Mouse (Mus musculus) c-Kit-positive CD71-positive TER-119-negative erythroid progenitor cells, embryonic 14.5 days (primary cell): Measurements from ENCODE around the gene Ccnq.
"Not testable (repeated sequence)": the region's sequence is repeated elsewhere in the genome, so short reads cannot be mapped to it uniquely, and the experiment has no call there.

Experiments
- DNase-seq: peaks from one replicate; pipeline ENCODE4 v3.0.0-alpha.2; 2013; ENCODE audit warnings: low read depth

Gene Ccnq

DNA sequence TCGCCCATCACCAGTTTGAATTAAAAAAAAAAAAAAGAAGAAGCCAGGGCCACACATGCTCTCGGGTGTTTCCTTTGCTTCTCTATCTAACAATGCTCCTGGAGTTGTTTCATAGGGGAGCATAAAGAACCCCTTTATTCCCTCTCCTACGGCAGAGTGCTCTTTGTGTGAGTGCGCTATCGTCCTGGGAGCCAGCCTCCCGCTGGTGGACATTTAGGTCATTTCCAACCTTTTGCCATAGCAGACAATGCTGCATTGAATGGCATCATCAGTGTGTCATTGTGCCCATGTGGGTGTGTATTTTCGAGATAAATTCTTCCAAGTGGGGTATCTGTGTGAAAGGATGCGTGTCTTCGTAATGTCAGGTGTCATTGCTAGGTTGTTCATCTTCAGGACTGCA lies 9.6 kb upstream of the Ccnq start:
- DNase-seq, result no peak

DNA sequence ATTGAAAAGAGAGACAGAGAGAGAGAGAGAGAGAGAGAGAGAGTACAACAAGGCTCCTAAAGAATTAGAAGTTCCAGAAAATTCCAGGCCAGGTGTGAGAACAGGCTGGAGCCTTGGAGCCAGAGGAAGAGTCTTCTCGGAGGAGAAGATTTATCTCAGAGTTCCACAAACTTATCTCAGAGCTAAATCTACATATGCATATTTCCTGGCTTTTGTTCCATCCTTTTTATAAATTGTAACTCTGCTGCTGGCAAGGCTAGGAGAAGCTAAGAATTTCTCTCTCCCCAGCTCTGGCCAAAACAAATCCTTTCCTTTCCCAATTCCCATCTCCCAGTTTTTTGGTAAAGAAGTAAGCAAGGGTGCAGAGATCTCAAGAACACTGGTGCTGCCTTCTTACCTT lies 3.8 kb upstream of the Ccnq start:
- DNase-seq, result no peak

DNA sequence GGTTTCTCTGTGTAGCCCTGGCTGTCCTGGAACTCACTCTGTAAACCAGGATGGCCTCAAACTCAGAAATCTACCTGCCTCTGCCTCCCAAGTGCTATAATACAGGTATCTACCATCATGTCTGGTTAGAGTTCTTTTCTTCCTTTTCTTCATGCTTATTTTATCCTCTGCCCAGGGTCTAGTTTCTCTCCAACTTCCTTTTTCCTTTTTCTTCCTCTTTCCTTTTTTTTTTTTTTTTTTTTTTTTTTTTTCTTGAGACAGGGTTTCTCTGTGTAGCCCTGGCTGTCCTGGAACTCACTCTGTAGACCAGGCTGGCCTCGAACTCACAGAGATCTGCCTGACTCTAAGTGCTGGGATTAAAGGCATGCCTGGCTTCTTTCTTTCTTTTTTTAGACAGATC lies 2.6 kb upstream of the Ccnq start:
- DNase-seq, result not testable (repeated sequence)

DNA sequence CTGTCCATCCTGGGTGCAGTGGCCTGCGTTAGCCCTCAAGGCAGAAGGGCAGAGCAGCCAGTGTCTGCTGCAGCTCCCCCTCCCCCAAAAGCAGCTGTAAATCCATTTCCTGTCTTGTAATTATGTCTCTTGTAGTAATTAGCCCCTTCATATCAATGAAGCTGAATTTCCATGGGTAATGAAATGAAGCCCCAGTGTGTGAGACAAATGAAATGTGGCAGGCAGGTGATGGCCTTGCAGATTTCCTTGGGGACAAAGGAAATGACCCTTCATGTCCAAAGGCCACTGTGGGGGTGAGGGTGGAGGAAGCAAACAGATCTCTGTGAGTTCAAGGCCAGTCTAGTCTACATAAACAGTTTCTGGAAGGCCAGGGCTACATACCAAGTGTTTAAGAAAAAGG lies 1.7 kb upstream of the Ccnq start:
- no peak for DNase-seq

DNA sequence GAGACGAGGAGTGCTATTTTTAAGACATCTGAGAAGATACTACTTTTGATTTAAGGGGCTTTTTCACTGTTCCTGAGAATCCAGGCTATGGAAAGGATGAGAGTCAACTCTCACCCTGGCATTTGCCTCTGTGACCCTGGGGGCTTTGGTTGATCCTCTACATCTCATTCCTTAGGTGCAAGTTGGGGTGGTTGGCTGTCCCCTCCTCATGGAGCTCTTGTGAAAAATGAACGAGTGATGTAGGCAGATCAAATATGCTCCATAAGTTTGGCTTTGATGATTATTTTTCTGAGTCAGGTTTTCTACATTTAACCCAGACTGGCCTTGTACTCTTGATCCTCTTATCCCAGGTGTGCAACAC lies 294 bp upstream of the Ccnq start:
- no peak for DNase-seq

DNA sequence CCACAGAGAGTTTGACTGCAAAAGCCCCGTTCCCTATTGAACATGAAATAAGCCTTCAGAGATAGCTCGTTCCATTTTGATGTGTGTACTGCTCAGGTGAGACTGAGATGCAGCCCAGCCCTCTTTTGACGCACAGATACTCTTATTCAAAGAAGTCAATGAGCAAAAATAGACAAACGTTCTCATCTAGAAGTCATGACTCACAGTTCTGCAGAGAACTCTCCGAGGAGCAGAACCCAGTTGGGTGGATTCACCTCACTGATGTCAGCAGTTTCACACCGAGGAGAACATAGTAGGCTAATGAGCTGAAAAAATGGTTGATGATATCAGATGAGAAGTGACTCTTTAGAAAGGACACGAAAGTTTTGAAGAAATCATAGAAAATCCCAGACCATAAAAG lies 5.3 kb downstream of the Ccnq start:
- DNase-seq, result no peak

DNA sequence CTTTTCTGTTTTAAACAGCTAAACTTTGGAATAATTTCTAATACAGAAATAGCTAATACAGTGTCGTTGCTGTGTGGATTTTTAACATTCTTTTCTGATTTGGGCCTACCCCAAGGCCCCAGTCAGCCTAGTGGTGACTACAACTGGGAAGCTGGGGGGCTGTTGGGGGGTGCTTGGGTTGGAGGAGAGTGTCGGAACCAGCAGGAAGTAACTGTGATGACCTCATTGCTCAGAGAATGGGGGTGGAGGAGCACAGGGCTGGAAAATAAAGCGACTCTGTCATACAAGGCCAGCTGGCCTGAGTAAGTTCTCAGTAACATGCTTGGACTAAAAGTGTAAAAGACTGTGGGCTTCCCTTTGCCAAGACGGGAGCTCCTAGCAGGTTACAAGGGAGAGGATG lies 6.1 kb downstream of the Ccnq start:
- DNase-seq, result no peak

DNA sequence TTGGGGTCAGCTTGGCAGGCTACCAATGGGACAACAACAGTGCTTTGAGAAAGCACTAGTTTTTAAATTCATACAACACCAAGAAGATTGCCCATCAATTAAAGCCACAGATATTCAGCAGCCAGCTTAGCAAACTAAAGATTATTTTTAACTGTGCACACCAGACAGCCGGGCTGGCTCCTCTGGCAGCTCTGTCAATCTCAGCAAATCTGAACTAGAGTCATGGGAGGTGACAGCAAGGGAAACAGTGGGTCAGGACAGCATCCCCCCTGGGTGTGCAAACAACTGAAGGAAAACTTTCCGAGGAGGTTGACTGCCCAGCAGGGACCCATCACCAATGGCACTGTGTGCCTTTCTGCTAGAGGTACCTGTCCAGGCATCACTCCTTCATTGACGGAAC lies 9.1 kb downstream of the Ccnq start:
- no peak for DNase-seq

DNA sequence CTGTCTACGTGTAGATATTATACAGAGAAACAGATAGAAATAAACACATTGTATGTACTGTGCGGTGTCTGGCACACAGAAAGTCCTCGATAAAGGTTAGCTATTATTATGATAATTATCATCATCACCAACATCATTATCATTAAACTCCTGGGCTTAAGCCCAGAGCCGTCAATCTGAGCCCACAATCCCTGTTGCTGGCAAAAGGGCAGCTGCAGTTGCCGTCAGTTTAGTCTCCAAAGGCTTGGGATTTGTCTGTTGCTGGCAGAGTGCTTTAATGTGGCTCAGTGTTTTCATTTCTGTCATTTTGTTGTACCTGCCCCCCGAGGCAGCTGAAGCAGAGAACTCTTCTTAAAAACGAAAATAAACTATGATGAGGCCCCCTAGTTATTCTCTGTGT lies 9.6 kb downstream of the Ccnq start:
- no peak for DNase-seq

DNA sequence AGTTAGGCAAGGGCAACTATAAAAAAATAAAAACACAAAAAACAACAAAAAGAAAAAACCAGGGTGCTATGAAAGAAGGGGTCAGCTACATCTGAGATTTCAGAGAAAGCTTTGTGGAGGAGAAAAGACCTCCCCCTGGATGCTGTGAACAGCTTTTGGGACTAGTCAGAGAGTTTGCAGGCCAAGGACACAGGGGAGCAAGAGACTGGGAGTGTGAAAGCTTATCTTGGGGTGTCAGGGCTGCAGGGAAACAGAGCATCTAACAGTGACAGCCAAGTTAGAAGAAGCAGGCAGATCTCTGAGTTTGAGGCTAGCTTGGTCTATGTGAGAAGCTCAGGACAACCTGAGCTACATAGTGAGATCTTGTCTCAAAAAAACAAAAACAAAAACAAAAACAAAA lies 12.2 kb downstream of the Ccnq start:
- DNase-seq, result no peak

DNA sequence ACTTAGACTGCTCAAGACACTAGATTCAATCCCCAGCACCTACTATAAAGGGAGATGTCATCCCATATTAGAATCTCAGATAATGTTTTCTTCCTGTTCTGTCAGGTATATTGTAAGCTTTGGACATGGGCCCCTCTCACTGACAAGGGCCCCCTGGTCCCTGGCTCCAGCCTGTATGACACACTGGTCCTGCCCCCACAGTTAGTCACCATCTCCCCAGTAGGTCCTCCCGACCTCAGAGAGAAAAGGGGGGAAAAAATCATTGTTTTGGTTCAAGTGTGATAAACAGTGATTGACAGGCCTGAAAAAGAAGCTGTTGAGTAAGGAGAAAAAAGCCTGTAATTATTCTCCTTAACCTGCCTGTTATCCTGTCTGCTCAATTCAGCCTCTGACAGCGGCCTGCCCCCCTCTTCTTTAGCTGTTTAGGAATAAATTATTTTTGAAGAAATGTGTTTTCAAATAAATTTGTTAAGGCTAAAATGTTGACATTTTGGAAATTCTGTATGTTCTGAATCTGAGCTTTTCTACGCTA lies 14.6 kb downstream of the Ccnq start:
- no peak for DNase-seq

DNA sequence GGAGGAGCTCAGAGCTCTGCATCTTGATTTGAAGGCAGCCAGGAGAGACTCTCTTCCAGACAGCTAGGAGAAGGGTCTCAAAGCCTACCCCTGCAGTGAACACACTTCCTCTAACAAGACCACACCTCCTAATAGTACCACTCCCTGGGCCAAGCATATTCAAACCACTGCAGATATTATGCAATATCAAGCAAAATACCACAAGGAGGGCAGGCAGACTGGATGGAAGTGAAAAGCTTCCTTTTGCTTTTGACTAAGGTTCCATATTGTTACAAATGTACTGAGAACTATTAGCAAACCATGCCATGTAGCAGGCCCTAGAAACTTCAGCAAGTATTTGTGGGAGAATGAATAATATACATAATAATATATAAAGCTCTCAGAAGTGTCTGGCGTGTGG lies 16.4 kb downstream of the Ccnq start:
- no peak for DNase-seq

DNA sequence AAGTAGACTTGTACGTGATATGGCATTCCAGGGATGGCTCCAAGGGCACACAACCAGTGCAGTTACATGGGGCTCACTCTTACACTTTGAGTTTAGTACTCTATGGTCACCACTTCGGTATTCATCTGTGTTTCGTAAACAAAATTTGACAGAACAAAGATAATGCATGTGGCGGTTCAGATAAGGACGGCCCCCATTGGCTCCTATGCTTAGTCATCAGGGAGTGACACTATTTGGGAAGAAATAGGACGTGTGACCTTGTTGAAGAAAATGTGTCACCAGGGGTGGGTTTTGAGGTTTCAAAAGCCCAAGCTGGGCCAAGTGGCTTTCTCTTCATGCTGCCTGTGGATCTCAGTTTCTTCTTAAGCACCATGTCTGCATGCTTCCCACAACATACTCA lies 18.9 kb downstream of the Ccnq start:
- DNase-seq, result no peak

DNA sequence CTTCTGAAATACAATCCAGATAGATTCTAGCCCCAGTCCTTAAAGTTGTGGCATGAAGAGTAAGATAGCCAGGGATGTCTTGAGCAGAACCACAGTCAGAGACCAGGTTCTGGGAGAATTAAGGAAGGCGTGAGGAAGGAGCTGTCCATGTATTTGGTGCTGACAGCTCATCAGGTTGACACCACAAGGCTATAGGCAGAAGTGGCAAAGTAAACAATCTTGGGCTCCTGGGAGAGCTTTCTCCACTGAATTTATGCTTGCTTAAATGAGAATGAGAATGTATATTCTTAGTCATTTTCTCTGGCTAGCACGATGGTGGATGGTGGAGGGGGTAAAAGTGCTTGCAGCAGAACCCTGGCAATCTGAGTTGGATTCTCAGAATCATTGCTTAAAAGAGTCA lies 20.6 kb downstream of the Ccnq start:
- DNase-seq, result peak; percentile 24

DNA sequence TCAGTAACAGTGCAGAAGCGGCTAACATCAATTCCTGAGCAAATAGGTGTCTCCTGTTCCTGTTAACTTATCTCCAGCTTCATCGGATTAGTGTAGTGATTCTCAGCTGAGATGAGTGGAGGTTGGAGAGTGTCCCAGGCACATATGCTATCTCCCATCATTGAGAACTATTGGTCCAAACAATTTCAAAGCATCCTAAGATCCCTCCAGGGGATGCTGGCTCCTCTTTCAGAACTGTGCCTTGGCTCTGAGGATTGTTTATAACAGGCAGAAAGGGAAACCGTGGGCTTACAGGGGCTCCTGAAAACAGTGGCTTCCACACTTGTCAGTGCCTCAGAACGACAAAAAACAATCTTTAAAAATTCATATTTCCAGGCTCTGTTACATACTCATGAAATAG lies 23.5 kb downstream of the Ccnq start:
- DNase-seq, result no peak

DNA sequence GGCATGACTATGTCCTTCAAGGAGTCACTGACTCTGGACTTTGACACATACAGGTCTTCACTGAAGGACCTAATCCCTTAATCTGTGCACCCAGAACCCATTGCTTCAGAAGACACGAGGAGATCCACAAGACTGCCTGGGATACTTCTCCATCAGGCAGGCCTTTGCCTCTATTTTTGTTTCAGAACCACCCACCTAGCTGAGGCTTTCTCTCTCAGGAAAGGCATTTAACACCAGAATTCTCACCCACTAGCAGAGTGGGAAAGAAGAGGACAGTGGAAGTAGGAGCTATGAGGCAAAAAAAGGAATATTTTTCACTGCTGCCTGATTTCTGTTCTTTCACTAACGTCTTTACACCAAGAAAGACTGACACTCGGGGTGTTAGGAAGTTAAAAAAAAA lies 25.2 kb downstream of the Ccnq start:
- DNase-seq, result no peak

DNA sequence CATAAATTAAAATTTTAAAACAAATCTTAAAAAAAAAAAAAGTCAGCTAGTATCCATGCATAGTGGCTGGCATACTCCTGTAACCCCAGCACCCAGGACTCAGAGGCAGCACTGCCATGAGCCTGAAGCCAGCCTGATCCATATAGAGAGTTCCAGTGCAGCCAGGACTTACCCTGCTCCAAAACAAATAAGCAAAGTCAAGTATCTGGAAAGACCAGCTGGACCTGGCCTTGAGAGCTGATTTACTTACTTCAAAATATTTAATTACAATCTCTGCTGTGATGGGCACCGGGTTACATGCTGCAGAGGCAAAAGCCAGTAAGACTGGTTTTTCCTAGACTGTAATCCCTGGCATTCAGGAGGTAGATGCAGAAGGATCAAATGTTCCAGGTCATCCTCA lies 26.7 kb downstream of the Ccnq start:
- DNase-seq, result no peak

DNA sequence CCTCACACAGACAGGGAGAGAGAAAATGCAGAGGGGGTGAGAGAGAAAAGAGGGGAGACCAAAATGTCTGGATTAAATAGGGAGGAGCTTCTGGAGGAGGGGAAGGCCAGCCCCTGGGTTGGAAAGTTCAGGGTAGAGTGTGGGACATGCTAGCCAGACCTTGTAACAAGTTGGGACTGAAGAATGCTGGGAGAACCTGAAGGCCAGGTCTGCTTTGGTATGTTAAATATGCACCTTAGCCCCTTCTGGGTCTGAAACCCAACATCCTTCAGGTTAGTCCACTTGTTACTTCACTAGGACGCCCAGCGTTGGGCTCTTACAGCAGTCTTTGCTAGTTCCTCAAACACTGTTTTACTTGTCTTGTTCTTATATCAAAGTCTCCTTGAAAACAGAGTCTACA lies 30.1 kb downstream of the Ccnq start:
- no peak for DNase-seq

DNA sequence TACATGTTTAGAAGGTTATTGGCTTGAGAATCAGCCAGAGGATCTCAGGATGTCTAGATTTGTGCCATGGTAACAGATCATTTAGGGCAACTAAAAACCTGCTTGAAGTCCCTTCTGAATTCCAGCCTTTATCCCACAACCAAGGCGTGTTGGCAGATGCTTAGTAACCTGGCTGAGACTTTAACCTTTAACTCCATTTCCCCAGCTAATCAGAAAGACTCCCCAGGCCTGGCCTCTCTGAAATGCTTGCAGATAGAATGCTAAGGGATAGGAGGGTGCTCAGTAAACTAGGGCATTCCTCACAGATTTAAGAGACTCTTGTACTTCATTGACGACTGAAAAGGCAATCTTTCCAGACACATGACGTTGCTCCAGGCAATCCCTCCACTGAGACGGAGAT lies 33.9 kb downstream of the Ccnq start:
- DNase-seq, result no peak

DNA sequence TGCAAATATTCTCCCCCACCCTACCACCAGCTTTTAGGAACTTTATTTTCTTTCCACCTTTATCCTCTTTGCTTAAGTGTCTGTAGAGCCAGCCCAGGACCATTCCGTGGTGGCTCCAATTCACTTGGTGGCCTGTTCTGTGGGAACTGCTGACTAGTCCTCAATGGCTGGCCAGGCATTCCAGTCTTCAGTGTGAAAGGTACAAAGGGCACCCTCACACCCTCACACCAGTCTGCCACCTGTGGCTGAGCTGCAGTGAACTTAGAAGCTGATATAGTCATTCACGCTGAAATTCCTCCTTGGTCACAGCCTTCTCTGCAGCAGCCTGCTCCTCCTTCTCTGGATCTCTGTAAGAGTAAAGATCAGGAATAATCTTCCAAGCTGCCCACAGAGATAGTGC lies 42.9 kb downstream of the Ccnq start:
- DNase-seq, result no peak

DNA sequence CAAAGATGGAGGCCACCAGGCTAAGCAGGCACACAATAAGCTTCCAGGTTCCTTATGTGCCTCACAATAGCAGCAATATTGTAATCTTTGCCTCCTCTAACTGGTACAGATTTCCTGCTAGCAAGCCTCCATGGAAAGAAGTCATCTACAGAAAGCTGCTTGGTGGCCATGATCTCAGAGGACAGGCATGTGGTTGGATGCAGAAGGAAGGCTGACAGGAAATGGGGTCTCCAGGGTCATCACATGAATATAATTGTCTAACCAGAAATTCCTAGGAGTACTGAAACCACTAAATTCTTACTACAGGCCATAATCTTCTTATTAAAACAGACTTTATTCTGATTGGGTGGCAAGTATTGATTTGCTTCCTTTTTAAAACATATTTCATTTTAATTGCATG lies 45.5 kb downstream of the Ccnq start:
- no peak for DNase-seq

DNA sequence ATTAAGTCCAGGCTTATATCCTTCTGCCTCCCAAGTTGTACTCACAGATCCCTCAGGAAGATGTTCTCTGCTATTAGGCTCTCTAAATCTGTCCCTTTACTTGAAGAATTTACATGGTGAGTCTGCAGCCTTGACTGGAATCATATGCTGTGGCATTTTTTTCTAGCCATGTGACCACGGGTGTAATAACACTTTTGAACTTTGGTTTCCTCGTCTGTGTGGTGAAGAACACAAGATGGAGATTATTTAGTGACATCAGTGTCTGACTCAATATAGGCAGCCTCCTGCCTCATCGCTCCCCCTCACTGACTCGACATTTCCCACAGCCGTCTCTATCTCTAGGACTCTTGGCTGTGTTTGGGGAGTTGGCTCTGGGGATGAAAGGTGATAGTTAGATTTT lies 48.4 kb downstream of the Ccnq start:
- DNase-seq, result no peak

DNA sequence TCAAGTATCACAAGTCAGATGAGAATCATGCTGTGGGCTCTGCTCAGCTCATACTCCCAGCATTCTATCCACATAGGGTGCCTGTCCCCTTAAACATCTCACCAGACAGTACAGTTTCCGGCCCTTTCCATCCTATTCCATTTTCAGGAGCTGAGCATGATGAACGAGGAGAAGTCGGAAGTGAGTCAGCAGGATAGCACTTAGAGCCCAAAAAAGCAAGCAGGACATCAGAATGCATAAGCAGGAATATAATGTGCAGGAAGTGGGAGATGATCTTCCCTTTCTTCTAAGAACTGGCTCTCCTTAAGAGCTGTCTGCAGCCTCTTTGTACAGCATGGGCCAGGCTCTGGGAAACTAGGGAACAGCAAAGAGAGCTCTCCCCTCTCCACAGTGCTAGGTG lies 49.2 kb downstream of the Ccnq start:
- no peak for DNase-seq
